Mouse (Mus musculus) heart, adult 8-10 months (tissue): ENCODE results near the gene Sdk1. TPM values are rescaled to one million over a fixed set of nuclear protein-coding genes. Genes with fewer than 3 reads are reported as not detected.
"Not testable (repeated sequence)": the region's sequence is repeated elsewhere in the genome, so short reads cannot be mapped to it uniquely, and the experiment has no call there.

Experiments
- DNase-seq: peaks from one replicate; pipeline ENCODE4 v3.0.0; 2022; ENCODE audit warnings: low spot score
- total RNA-seq, 4 experiments: library from RNA; stranded (reverse); gene quantifications; 2 replicates each; pipeline ENCODE4 v1.2.4; 2022

Gene Sdk1
- total RNA-seq, 4 experiments from 2014 or later, result 0.63 to 1.6 (median 0.97) TPM

DNA sequence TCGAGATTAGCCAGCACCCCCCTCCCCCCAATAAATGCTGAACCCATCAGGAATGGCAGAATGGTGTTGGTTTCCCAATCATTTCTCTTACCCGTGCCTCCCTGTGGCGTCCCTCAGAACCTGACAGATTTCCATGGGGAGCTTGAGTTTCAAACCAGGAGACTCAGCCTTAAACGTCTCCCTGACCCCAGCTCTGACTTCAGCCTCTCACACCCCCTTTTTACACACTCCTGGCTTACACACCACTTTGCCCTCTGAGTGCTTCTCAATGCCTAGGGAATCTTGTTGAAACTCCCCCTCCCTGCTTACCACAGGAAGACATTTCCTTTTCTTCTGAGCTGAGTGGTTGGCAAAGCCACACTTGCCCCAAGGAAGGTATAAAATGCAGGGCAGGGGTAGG is 392.0 kb downstream of the Sdk1 start:
- DNase-seq, result no peak

DNA sequence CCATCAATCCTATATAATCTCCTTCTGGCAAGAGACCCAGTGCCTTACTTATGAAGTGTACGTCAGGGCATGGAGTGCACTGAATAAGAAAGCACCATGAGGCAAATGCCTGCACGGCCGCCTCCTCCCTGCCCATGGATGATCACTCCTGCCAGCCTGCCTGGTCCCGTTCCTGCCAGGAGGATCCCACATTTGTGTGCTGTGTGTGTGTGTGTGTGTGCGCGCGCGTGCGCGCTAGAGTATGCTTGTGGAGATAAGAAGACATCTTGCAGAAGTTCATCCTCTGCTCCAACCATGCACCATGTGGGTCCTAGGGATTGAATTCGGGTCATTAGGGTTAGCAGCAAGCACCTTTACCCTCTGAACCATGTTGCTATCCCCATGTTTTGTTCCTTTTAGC is 395.1 kb downstream of the Sdk1 start:
- no peak for DNase-seq

DNA sequence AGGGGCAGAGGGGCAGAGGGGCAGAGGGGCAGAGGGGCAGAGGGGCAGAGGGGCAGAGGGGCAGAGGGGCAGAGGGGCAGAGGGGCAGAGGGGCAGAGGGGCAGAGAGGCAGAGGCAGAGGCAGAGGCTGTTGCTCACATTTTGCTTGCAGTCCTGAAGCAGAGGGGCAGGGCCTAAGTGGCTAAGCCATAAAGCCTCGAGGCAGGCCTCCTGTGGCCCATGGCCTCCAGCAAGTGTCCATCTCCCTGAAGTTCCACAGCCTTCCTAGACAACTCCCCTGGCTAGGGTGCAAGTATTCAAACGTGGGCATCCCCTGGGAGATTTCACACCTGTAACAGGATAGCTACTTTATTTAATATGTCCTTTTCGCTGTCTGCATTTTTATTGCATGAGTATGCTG is 395.8 kb downstream of the Sdk1 start:
- not testable (repeated sequence) for DNase-seq

DNA sequence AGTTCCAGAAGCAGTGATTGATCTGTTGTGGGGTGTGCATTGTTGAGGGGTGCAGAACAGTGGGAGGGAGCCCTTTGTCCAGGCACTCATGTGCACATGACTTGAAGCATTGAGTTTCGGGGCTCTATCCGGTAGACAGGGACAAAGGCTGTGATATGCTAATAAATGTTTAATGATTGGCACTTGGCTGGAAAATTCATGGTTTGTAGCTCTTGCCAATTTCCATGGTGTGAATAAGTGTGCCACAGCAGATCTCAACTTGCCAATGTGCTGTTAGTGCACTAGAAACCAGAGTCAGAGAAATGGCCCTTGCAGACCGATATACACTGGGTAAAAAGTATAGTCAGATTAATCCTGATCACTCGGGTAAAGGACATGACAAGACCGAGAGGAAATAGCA is 404.4 kb downstream of the Sdk1 start:
- DNase-seq, result no peak

DNA sequence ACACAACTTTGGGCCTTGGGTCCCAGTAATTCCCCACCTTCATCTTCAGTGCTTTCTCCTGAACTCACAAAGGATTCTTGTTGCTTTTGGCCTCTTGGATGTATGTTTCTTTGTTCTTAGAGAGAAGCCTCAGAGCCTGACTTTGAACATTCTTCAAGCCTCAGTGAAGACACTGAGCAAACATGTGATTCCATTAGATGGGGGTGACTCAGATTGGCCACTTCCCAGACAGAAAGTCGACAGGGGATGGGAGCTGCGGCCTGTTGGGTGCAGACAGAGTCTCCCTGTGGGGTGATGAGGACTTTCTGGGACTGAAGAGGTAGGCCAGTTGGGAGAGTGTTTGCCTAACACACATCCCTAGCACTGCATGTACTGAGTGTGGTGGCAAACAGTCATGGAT is 405.3 kb downstream of the Sdk1 start:
- no peak for DNase-seq

DNA sequence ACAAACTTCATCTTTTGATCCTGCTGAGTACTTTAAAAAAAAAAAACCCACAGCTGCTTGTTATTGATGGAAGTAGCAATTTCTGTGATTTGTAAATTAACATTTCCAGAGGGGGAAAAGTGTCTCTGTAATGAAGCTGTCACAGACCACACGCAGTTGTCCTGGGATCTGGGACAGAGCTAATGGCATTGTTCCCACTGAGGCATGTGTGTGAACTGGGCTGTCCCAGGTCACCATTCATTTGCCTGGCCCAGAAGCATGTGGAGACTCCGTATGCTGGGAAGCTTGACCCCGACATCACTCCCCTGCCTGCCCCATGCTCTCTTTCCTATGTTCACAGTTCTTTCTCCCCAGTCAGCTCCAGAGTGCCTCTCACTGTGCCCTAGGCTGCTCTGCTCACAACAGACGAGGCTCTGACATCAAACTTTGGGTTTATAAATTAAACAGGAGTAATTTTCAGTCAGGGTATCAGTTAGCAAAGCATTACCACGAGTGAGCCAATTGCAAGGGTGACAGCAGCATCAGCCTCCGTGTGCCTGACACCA is 408.6 kb downstream of the Sdk1 start:
- no peak for DNase-seq

DNA sequence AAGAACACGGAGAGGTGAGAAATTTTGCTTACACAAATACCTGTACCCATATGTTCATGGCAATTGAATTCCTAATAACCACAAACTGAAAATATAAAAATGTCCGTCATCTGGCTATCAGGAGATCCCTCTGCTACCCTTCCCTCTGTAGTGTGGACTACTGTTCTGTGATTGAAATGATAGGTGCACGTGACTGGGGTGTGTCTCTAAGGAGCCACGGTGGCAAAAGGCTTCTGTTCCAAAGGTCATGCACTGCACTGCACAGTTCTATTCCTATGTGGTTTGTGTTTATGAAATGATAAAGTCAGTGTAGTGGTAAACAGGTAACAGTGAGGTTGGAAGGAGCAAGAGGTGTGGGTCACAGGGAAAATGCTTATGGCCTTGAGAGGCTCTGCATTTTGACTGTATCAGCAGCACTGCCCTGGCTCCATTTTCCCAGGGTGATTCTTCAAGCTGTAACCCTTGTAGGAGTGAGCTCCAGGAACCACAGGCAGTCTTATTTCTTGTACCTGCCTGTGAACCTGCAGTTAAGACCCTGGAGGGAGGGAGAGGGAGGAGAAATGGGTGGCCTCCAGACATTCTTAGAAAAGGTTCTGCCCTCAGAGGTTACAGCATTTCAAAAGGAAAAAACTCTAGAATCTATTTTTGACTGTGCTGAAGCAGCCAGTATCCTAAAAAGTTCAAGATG is 410.5 kb downstream of the Sdk1 start:
- DNase-seq, result no peak

DNA sequence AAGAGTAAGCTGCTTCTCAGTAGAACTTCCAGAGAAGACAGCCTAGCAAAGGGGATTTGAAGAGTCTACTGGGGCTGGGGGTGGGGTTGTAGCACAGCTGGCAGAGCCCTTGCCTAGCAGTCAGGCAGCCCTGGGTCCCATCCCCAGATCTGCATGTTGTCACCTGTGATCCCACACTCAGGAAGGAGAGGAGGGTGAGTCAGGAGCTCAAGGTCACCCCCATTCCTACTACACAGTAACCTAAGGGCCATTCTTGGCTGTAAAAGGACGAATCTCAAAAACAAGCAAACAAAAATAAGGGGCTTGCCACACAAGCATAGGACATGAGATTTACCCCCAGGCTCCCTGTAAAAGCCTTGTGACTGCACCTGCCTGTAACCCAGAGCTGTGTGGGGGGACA is 435.1 kb downstream of the Sdk1 start:
- no peak for DNase-seq

DNA sequence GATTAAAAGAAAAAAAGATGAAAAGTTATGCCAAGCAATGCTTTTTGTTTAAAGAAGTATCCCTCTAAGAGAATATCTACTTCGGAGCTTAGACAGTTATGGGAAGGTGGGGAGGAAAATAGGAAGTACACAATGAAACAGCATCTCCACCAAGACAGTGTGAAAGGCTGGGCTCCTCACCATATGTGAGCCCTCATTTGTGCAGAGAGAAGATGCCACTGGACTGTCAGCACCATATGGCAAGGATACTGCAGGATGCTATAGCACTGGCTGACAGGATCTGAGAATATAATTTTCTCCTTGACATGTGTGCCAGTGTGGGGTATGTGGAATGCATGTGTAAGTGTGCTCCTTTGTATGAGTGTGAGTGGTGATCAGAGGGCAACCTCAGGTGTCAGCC is 435.7 kb downstream of the Sdk1 start:
- DNase-seq, result no peak

DNA sequence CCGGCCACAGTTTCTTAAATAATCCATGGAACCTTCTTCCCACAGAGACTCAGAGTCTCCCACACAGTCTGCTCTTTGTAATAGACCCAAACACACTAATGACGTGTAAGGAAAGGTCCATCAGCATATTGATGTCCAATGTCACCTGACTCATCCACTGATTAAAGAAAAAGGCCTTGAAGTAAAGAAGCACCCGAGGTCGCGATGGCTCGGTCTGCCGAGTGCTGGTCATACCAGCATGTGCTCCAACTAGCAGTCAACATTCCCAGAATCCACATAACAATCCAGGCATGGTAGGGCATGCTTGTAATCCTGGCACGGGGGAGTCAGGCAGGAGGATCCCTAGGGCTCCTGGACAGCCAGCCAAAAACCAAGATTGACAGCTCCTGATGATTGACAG is 436.6 kb downstream of the Sdk1 start:
- no peak for DNase-seq

DNA sequence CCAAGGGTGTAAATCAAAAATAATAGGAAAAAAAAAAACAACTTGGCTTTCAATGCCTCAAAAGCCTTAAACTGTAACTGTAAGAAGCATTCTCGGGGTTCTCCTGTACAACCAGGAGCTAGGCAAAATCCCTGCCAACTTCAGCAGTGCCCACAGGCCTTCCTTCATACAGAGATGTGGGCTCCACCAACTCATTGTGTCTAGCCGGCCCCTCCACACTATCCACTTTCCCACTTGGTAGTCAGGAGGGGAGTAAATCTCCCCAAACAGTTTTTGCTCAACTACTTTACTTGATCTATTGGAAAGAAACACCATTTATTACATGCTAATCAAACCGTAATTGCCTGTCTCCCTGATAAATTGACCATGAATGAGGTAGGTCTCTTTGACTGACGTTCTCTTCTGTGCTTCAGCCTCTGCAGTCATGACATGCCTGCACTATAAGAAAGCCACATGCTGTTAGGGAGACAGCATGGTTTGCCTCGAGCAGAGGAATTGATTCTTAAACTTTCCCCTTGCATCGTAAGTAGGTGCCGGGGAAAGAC is 445.7 kb downstream of the Sdk1 start:
- DNase-seq, result no peak

DNA sequence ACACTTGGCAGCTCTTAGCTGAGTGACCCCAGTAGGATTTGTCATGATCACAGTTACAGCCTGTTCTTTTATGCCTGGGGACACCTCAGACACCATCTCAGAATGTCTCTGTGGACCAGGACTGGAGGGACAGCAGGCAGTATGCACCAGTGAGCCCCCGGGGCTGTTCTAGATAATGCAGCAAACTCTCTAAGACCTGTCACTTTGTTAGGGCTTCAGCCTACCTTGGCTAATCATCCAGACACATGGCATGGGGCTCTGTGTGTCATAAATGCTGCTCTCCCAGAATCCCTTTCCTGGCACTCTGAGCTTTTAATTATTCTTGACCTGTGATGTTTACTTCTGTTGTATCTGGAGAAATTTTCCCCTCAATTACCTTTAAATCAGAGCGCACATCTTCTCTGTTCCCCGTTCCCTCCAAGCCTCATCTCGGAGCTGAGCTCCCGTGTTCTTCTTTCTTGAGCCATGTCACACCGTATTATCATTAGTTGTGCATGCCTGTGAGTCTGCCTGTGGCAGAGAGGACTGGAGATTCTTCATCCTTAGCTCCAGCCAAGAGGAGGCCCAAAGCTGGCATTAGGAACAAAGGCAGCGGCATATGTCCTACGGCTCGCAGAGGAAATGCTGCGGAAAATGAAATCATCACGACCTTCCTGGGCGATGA is 448.3 kb downstream of the Sdk1 start:
- no peak for DNase-seq

DNA sequence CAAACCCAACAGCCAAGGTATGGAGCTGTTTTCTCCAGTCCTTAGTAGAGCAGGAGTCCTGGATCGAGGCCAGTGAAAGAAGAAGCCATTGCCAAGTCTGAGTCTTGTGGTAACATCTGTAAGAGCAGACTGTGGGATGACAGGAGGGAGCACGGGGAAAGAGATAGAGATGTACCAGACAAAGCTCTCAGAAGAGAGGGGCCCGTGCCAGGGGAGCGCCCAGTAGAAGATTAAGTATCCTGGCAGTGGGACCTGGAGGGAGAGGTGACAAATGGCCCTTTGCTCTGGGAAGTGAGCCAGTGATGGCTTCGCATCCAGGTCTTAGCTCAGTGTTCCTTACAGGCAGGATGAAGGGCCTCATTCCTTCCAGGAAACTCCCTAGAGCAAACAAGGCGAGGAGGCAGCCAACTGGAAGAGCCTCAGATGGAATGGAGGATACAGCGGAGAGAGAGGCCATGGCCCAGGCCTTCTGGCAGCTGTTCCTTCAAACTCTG is 450.2 kb downstream of the Sdk1 start:
- DNase-seq, result peak; percentile 77

DNA sequence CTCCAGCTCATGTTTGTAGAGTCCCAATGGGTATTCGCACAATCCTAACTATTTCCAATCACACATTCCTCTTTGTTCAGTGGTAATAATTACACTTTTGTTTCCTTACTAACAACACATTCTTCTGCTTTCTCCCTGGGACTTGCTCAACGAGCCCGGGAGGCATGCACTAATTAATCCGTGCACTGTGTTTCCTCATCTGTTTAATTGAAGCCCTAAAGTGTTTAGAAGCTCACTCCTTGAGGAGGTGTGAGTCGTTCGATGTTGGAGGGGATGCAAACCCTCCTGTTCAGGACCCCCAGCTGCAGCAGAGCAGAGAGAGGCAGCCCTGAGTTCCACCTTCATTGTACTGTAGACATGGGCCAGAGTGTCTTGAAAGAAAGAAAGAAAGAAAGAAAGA is 452.4 kb downstream of the Sdk1 start:
- no peak for DNase-seq

DNA sequence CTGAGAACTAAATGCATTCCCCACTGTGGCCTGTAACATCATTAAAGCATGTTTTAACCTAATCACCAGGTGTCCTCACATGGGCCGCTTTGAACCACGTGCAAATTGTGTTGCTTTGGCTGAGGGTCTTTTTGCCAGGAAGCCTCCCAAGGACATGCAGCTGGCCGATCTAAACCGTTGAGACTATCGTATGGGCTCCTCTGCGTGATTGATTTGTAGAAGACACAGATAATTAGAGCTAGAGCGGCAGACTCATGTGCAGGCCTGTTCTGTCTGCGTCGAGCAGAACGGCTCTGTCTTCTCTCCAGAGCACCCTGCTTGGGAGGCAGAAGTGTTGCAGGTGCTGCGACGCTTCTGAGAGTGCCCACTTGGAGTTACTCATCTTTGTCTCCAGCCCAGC is 453.6 kb downstream of the Sdk1 start:
- no peak for DNase-seq

DNA sequence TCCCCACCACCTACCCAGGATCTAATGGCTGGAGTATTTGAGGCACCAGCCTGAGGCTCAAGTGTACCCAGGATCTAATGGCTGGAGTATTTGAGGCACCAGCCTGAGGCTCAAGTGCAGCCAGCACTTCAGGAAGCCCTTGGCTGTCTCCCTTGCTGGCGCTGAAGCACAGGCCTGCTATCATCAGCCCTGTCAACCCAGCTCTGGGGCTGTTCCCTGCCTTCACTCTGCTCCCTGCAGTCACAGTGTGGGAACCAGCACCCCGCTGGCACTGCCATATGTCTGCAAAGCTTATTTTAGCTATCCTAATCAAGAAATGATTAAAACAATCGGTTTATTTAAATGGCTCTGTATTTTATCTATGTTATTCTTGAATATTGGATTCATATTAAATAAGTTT is 457.1 kb downstream of the Sdk1 start:
- DNase-seq, result no peak

DNA sequence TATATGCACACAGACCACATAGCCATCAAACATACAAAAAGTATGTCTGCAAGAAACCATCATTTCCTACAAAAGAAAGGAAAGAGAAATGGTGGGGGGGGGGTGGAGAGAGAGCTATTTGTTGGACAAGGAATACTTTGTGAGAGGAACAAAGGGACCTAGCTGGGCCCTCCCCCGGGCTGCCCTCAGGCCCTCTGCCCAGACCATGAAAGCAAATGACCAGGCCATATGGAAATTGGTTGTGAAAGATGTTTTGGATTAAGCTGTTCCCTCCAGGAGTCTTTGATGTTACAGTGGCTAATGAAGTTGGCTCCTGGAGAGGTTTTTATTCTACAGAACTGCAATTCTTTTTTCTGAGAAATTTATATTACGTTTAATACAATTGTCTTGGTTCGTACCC is 479.5 kb downstream of the Sdk1 start:
- DNase-seq, result no peak

DNA sequence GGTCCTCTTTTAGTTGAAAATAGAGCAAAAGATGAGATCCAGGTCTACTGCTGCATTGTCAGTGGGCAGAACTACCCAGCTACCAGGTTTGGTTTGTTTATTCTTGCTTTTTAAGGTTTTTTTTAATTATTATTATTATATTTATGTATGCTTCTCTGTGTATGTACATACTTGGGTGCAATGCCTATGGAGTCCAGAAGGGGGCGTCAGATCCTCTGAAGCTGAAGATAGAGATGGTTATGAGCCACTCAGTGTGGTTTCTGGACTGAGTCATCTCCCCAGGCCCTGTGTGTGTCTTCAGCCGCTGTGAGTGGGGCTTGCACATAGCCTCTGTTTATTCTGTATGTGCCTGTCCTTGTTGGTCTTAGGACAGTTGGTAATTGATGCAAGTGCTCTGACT is 486.7 kb downstream of the Sdk1 start:
- no peak for DNase-seq

DNA sequence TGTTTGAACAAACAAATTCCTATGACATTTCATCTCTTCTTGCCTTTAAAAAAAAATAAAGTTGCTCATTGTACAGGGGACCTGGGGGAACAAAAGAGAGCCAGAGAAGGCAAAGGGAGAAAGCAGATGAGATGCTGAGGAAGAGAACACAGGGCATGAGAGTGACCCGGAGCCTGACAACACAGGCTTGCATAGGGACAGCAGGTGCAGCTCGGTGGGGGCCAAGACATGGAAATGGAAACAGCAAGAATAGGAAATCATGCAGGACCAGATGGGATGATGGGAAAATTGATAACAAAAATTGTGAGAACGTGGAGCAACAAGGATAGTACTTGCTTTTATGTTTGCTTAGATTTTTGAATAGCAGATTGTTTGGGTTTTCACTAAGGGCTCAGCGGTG is 488.7 kb downstream of the Sdk1 start:
- no peak for DNase-seq

DNA sequence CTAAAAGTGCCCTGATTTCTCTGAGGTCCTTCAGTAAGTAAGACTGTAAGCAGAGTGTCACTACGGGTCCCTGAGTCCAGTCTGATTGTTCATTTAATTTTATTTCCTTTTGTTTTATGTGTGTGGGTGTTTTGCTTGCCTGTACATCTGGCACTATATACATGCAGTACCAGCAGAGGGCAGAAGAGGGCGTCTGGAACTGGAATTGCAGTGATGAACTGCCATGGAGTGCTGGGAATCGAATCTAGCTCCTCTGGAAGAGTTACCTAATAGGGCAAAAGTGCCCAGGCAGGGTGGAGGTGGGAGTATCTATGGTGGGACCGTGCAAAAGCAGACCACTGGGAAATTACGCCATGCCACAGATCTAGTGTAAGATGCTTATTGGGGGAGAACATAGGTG is 497.4 kb downstream of the Sdk1 start:
- no peak for DNase-seq

DNA sequence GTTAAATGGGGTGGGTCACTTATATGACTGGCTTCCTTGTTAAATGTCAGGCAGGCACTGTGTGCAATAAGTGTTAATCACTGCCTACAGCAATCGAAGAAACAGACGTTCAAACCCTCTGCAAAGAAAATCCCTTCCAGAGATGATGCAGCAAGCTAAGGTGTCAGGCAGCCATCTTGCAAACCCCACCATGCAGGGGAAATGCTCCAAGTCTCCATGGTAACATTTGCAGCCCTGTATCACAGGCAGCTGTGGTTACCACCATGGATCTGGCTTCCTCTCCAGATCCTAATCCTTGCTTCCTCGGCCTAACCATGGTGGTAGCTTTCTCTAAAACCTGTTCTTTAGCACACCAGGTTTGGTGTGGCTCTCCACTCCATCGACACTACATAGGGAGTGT is 507.5 kb downstream of the Sdk1 start:
- no peak for DNase-seq

DNA sequence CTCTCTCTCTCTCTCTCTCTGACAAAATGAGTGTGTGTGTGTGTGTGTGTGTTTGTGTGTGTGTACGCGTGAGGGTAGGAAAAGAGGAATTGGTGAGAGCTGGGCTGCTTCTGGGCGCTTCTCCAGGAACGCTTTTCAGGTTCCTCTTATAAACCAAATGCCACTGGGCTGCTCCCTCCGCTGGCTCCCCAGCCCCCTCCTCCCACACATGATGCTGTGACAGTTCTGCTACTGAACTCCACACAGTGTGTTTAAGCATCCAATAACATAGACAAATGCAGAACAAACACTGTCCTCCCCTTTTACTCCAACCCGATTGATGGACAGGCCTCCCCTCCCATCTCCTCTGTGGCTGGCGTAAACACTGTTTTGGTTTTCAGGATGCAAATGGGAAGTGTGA is 513.0 kb downstream of the Sdk1 start:
- DNase-seq, result peak; percentile 3

DNA sequence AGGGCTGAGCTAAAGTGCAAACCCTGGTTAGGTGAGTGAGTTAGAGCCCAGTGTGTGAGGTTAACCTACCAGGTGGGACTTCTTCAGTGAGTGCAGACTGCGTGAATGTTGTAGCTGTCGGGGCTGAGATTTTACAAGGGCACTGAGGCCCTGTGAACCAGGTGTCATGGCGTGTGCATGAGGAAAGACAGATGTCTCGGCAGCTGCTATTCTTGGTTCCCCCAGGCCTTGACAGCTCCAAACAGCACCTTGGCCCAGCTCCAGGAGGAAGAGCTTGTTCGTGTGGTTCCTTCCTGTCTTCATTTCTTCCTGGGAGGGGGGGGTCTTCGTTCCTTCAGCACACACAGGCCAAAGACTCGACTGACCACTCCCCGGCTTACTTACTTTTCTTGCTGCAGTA is 517.6 kb downstream of the Sdk1 start:
- DNase-seq, result no peak
